Mouse (Mus musculus) stomach, postnatal 0 days (tissue): Measurements from ENCODE around the gene Fgfr2.

Source experiments
- CTCF ChIP-seq: IDR thresholded peaks from 2 replicates; pipeline ENCODE4 v1.5.1; 2016; ENCODE audit warnings: antibody characterized with exemption, low read depth, mild to moderate bottlenecking, moderate library complexity
- EP300 ChIP-seq: optimal IDR thresholded peaks from 2 replicates; pipeline ENCODE3; 2016; ENCODE audit warnings: antibody characterized with exemption

- TF ChIP-seq EP300, result no peak
- no peak for TF ChIP-seq CTCF
These were observed 44.2 kb downstream of the Fgfr2 start for GRCm38 (mm10) chr7:133078929-133079328.
